Comparison of ENCODE assay signal across 25 mouse cellular contexts in the genomic region with DNA sequence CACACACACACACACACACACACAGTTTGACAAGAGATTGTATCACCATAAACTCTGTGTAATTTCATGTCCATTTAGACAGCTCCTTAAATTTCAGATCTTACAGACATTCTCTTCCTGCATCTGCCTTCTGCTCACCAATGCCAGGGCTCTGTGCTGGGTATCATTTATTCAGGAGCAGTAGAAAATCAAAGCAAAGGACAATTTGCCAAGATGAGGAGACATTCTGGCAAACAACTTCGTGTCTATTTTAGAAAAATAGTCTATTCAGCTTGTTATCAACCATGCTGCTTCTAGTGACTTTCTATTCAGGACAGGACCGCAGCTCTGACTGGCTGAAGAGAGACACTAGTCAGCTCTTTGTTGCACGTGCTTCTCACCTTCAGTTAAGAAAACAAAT.
"Had no signal": no experiment of that assay in that cellular context is flagged by ENCODE, and none has a peak within 500 bp of the region (broad histone marks: within the 10 kb centered on the region; RNA-seq: fewer than 3 reads in every experiment).

No protein-coding gene starts in this region.

- H3K27ac ChIP-seq: heart, embryonic 10.5 days; hindbrain, embryonic 10.5 days; hindbrain, embryonic 12.5 days; hindbrain, embryonic 14.5 days; intestine, embryonic 15.5 days; limb, embryonic 13.5 days; limb, embryonic 15.5 days; liver, embryonic 12.5 days; liver, embryonic 14.5 days had no signal

- H3K36me3 ChIP-seq: heart, embryonic 10.5 days; heart, embryonic 12.5 days; hindbrain, embryonic 10.5 days; hindbrain, embryonic 12.5 days; intestine, embryonic 15.5 days; limb, embryonic 13.5 days; limb, embryonic 15.5 days; liver, embryonic 12.5 days had no signal

- DNase-seq: gastrocnemius, postnatal 14 days; gastrocnemius, postnatal 36 days; heart, adult 18-20 months; heart, postnatal 10 days; heart, postnatal 4 days; kidney, adult 18-20 months; kidney, adult 8-10 months; kidney, postnatal 10 days; kidney, postnatal 25 days; kidney, postnatal 4 days; left cerebral cortex, postnatal 4 days; lung, adult 18-20 months had no signal

- H3K4me2 ChIP-seq: heart, embryonic 12.5 days; hindbrain, embryonic 12.5 days; hindbrain, embryonic 14.5 days; intestine, embryonic 15.5 days; limb, embryonic 13.5 days; limb, embryonic 15.5 days; liver, embryonic 12.5 days had no signal

- H3K4me3 ChIP-seq: heart, embryonic 10.5 days; heart, embryonic 12.5 days; hindbrain, embryonic 10.5 days; hindbrain, embryonic 12.5 days; intestine, embryonic 15.5 days; limb, embryonic 13.5 days; limb, embryonic 15.5 days; liver, embryonic 12.5 days had no signal

- H3K9ac ChIP-seq: heart, embryonic 12.5 days; hindbrain, embryonic 12.5 days; hindbrain, embryonic 14.5 days; intestine, embryonic 15.5 days; limb, embryonic 13.5 days; limb, embryonic 15.5 days; liver, embryonic 12.5 days; liver, embryonic 14.5 days had no signal

- H3K27me3 ChIP-seq: heart, embryonic 12.5 days; hindbrain, embryonic 12.5 days; intestine, embryonic 15.5 days; limb, embryonic 13.5 days; limb, embryonic 15.5 days; liver, embryonic 12.5 days had no signal

- ATAC-seq: hindbrain, embryonic 16.5 days; inflammation-experienced regulatory T-cells, adult 6 months; intestine, embryonic 15.5 days; intestine, postnatal 0 days; liver, embryonic 12.5 days had no signal

- H3K4me1 ChIP-seq: hindbrain, embryonic 10.5 days; hindbrain, embryonic 12.5 days; intestine, embryonic 15.5 days; limb, embryonic 13.5 days; limb, embryonic 15.5 days; liver, embryonic 12.5 days had no signal

- H3K9me3 ChIP-seq: heart, embryonic 10.5 days; heart, embryonic 12.5 days; hindbrain, embryonic 10.5 days; hindbrain, embryonic 12.5 days; intestine, embryonic 15.5 days; limb, embryonic 13.5 days; limb, embryonic 15.5 days; liver, embryonic 12.5 days had no signal
